Mouse (Mus musculus) forebrain, embryonic 12.5 days (tissue): ENCODE measurements around the gene Rflnb. TPM values are rescaled to one million over a fixed set of nuclear protein-coding genes. Genes with fewer than 3 reads are reported as not detected.

Source experiments
- ATAC-seq: fragments of 200-750 bp; cut with Nextera tagmentation; 2 replicates; pipeline ENCODE4 v1.8.0; 2017; ENCODE audit warnings: moderate TSS enrichment; ENCODE audit not compliant: low FRiP score
- H3K27ac ChIP-seq: fragments of 300-500 bp; sonication (generic); 2 replicates; pipeline ENCODE4 v1.5.1; 2016; ENCODE audit warnings: mild to moderate bottlenecking
- H3K27me3 ChIP-seq: fragments of 300-500 bp; sonication (generic); 2 replicates; pipeline ENCODE4 v1.6.1; 2016; ENCODE audit warnings: mild to moderate bottlenecking
- H3K36me3 ChIP-seq: fragments of 300-500 bp; sonication (generic); replicated peaks from 2 replicates; pipeline ENCODE4 v1.6.1; 2016; ENCODE audit warnings: mild to moderate bottlenecking
- H3K4me1 ChIP-seq: fragments of 300-500 bp; sonication (generic); 2 replicates; pipeline ENCODE4 v1.6.1; 2016
- H3K4me2 ChIP-seq: fragments of 300-500 bp; sonication (generic); 2 replicates; pipeline ENCODE4 v1.6.1; 2016; ENCODE audit warnings: mild to moderate bottlenecking, moderate library complexity
- H3K4me3 ChIP-seq: fragments of 300-500 bp; sonication (generic); replicated peaks from 2 replicates; pipeline ENCODE4 v1.5.1; 2016; ENCODE audit warnings: mild to moderate bottlenecking
- H3K9ac ChIP-seq: fragments of 300-500 bp; sonication (generic); 2 replicates; pipeline ENCODE4 v1.6.1; 2016; ENCODE audit warnings: mild to moderate bottlenecking
- H3K9me3 ChIP-seq: fragments of 300-500 bp; sonication (generic); 2 replicates; pipeline ENCODE4 v1.6.1; 2016
- WGBS: fragments of 180-500 bp; shearing (Covaris S2); methylation state at CpG from one replicate; pipeline ENCODE4 v1.1.7; 2016; 5-methylcytosine and 5-hydroxymethylcytosine counted together
- polyA plus RNA-seq: library from polyadenylated mRNA; unstranded; fragments of >200 nt; fragmentation: Nextera tagmentation; extraction: Ambion mirVana; gene quantifications from 2 replicates; pipeline ENCODE4 v1.2.1, GENCODE M21; 2016

The Rflnb gene
- polyA plus RNA-seq, result 11.7 and 13.2 TPM in 2 replicates

GRCm38 (mm10) chr11:76027139-76028071 lies at the start of gene Rflnb:
Gene Rflnb, minus strand, starts transcription at chr11:76027782.
- peak; percentile 92 for ATAC-seq
- peak within 1 kb of the TSS; percentile 63 for H3K9ac ChIP-seq
- under 1% methylated on average over 108 of the region's 112 CpGs for WGBS
- H3K4me1 ChIP-seq, result peaks cover 21% of the 10 kb centered on the region
- H3K27me3 ChIP-seq, result peaks cover 39% of the 10 kb centered on the region
- H3K36me3 ChIP-seq, result no peaks in the 10 kb centered on the region
- peak within 1 kb of the TSS; percentile 65 for H3K4me3 ChIP-seq
- H3K4me2 ChIP-seq, result peak within 1 kb of the TSS; percentile 90
- H3K9me3 ChIP-seq, result no peaks in the 10 kb centered on the region
- 0 out of 2 replicates have a peak within 1 kb of the TSS, but pooled peaks have one; percentile 25 for H3K27ac ChIP-seq

GRCm38 (mm10) chr11:76077341-76077740 lies 49.8 kb upstream of the Rflnb start:
- peaks cover 54% of the 10 kb centered on the region for H3K36me3 ChIP-seq
- 87% methylated on average over 6 of the region's 6 CpGs for WGBS
- ATAC-seq, result no peak

GRCm38 (mm10) chr11:76074296-76075093 lies 46.9 kb upstream of the Rflnb start:
- H3K9me3 ChIP-seq, result no peaks in the 10 kb centered on the region
- WGBS, result 79% methylated on average over 11 of the region's 11 CpGs
- no peak overlapping the region for H3K4me3 ChIP-seq
- H3K4me1 ChIP-seq, result no peaks in the 10 kb centered on the region
- no peak overlapping the region for H3K27ac ChIP-seq
- H3K9ac ChIP-seq, result no peak overlapping the region
- no peak overlapping the region for H3K4me2 ChIP-seq
- no peak for ATAC-seq
- peaks cover 31% of the 10 kb centered on the region; the same call in 1 of the 2 replicates for H3K36me3 ChIP-seq
- no peaks in the 10 kb centered on the region for H3K27me3 ChIP-seq

More at GRCm38 (mm10) chr11:76077341-76077740, 49.8 kb upstream of the Rflnb start:
- Histone ChIP-seq H3K27ac (no peak overlapping the region), H3K9me3 (no peaks in the 10 kb centered on the region), H3K27me3 (no peaks in the 10 kb centered on the region), H3K9ac (no peak overlapping the region), H3K4me3 (no peak overlapping the region), H3K4me2 (no peak overlapping the region), H3K4me1 (no peaks in the 10 kb centered on the region)

- Histone ChIP-seq H3K4me3 (no peak overlapping the region), H3K27ac (no peak overlapping the region), H3K9ac (no peak overlapping the region), H3K36me3 (peaks cover 8% of the 10 kb centered on the region; the same call in 1 of the 2 replicates), H3K4me1 (no peaks in the 10 kb centered on the region), H3K27me3 (no peaks in the 10 kb centered on the region), H3K4me2 (no peak overlapping the region), H3K9me3 (no peaks in the 10 kb centered on the region)
- no peak for ATAC-seq
- 93% methylated on average over 6 of the region's 6 CpGs for WGBS
Observed at GRCm38 (mm10) chr11:76069816-76070215, 42.2 kb upstream of the Rflnb start.

- ATAC-seq, result no peak
- H3K9ac ChIP-seq, result no peak overlapping the region
- no peaks in the 10 kb centered on the region for H3K9me3 ChIP-seq
- no peak overlapping the region for H3K4me2 ChIP-seq
- H3K36me3 ChIP-seq, result peaks cover 2% of the 10 kb centered on the region; the same call in 1 of the 2 replicates
- H3K4me1 ChIP-seq, result no peaks in the 10 kb centered on the region
- 89% methylated on average over 15 of the region's 15 CpGs for WGBS
- H3K4me3 ChIP-seq, result no peak overlapping the region
- H3K27me3 ChIP-seq, result no peaks in the 10 kb centered on the region
- no peak overlapping the region for H3K27ac ChIP-seq
Observed at GRCm38 (mm10) chr11:76066563-76067156, 39.1 kb upstream of the Rflnb start.

- no peaks in the 10 kb centered on the region for H3K4me1 ChIP-seq
- H3K9ac ChIP-seq, result no peak overlapping the region
- no peak for ATAC-seq
- H3K27ac ChIP-seq, result no peak overlapping the region
- no peak overlapping the region for H3K4me3 ChIP-seq
- 91% methylated on average over 9 of the region's 9 CpGs for WGBS
- no peak overlapping the region for H3K4me2 ChIP-seq
- H3K27me3 ChIP-seq, result no peaks in the 10 kb centered on the region
- H3K9me3 ChIP-seq, result no peaks in the 10 kb centered on the region
- peaks cover 8% of the 10 kb centered on the region; the same call in 1 of the 2 replicates for H3K36me3 ChIP-seq
Observed at GRCm38 (mm10) chr11:76065521-76066095, 38.0 kb upstream of the Rflnb start.

- H3K9ac ChIP-seq, result no peak overlapping the region
- ATAC-seq, result no peak
Observed at GRCm38 (mm10) chr11:76064411-76064810, 36.8 kb upstream of the Rflnb start.

GRCm38 (mm10) chr11:76060906-76061305 lies 33.3 kb upstream of the Rflnb start:
- ATAC-seq, result no peak
- Histone ChIP-seq H3K9ac (no peak overlapping the region), H3K36me3 (peaks cover 8% of the 10 kb centered on the region; the same call in 1 of the 2 replicates), H3K4me2 (no peak overlapping the region), H3K27me3 (no peaks in the 10 kb centered on the region), H3K9me3 (no peaks in the 10 kb centered on the region), H3K27ac (no peak overlapping the region), H3K4me1 (no peaks in the 10 kb centered on the region), H3K4me3 (no peak overlapping the region)
- 92% methylated on average over 2 of the region's 2 CpGs for WGBS

More at GRCm38 (mm10) chr11:76064411-76064810, 36.8 kb upstream of the Rflnb start:
- H3K36me3 ChIP-seq, result peaks cover 8% of the 10 kb centered on the region; the same call in 1 of the 2 replicates
- no peak overlapping the region for H3K4me3 ChIP-seq
- no peaks in the 10 kb centered on the region for H3K9me3 ChIP-seq
- no peak overlapping the region for H3K4me2 ChIP-seq
- H3K4me1 ChIP-seq, result no peaks in the 10 kb centered on the region
- WGBS, result 92% methylated on average over 7 of the region's 7 CpGs
- H3K27me3 ChIP-seq, result no peaks in the 10 kb centered on the region
- H3K27ac ChIP-seq, result no peak overlapping the region

- no peak overlapping the region for H3K27ac ChIP-seq
- H3K27me3 ChIP-seq, result no peaks in the 10 kb centered on the region
- no peak overlapping the region for H3K9ac ChIP-seq
- WGBS, result 92% methylated on average over 7 of the region's 7 CpGs
- no peak overlapping the region for H3K4me3 ChIP-seq
- peaks cover 8% of the 10 kb centered on the region; the same call in 1 of the 2 replicates for H3K36me3 ChIP-seq
- H3K4me2 ChIP-seq, result no peak overlapping the region
- no peaks in the 10 kb centered on the region for H3K4me1 ChIP-seq
- H3K9me3 ChIP-seq, result no peaks in the 10 kb centered on the region
- no peak for ATAC-seq
Observed at GRCm38 (mm10) chr11:76059971-76060370, 32.4 kb upstream of the Rflnb start.

GRCm38 (mm10) chr11:76056487-76056886 lies 28.9 kb upstream of the Rflnb start:
- Histone ChIP-seq H3K4me2 (no peak overlapping the region), H3K9me3 (no peaks in the 10 kb centered on the region), H3K27me3 (no peaks in the 10 kb centered on the region), H3K4me1 (no peaks in the 10 kb centered on the region), H3K9ac (no peak overlapping the region), H3K36me3 (0 out of 2 replicates have a peak, but pooled peaks cover 5% of the 10 kb centered on the region), H3K27ac (no peak overlapping the region), H3K4me3 (no peak overlapping the region)
- ATAC-seq, result no peak
- 29% methylated on average over 3 of the region's 3 CpGs for WGBS

GRCm38 (mm10) chr11:76052496-76052895 lies 24.9 kb upstream of the Rflnb start:
- H3K4me1 ChIP-seq, result 0 out of 2 replicates have a peak, but pooled peaks cover 3% of the 10 kb centered on the region
- no peak overlapping the region for H3K9ac ChIP-seq
- ATAC-seq, result no peak
- WGBS, result 93% methylated on average over 5 of the region's 5 CpGs
- no peak overlapping the region for H3K27ac ChIP-seq
- H3K4me3 ChIP-seq, result no peak overlapping the region
- no peaks in the 10 kb centered on the region for H3K9me3 ChIP-seq
- H3K4me2 ChIP-seq, result no peak overlapping the region
- no peaks in the 10 kb centered on the region for H3K27me3 ChIP-seq
- no peaks in the 10 kb centered on the region for H3K36me3 ChIP-seq
